Mouse (Mus musculus): ENCODE measurements around the gene Dis3. TPM values are rescaled to one million over a fixed set of nuclear protein-coding genes. Genes with fewer than 3 reads are reported as not detected.

The Dis3 gene
- polyA plus RNA-seq, 1 experiment from 2014 or later, result 31.9 TPM

- Histone ChIP-seq H3K27ac (no peak overlapping the region), H3K9ac (no peak overlapping the region), H3K4me2 (replicated peaks) (no peak overlapping the region), H3K4me1 (replicated peaks) (no peaks in the 10 kb centered on the region), H3K4me3 (replicated peaks) (no peak overlapping the region), H3K36me3 (no peaks in the 10 kb centered on the region), H3K9me3 (no peaks in the 10 kb centered on the region), H3K27me3 (replicated peaks) (no peaks in the 10 kb centered on the region)
- ATAC-seq, result no peak
- WGBS, result 80% methylated on average over 4 of the region's 4 CpGs
These were observed 18.0 kb upstream of the Dis3 start for GRCm38 (mm10) chr14:99117576-99117975.

- WGBS, result 83% methylated on average over 6 of the region's 6 CpGs
- Histone ChIP-seq H3K9me3 (no peaks in the 10 kb centered on the region), H3K4me1 (replicated peaks) (no peaks in the 10 kb centered on the region), H3K27ac (no peak overlapping the region), H3K4me2 (replicated peaks) (no peak overlapping the region), H3K36me3 (peaks cover 8% of the 10 kb centered on the region; the same call in 1 of the 2 replicates), H3K27me3 (replicated peaks) (no peaks in the 10 kb centered on the region), H3K4me3 (replicated peaks) (no peak overlapping the region), H3K9ac (no peak overlapping the region)
- ATAC-seq, result no peak
These were observed 9.2 kb upstream of the Dis3 start for GRCm38 (mm10) chr14:99108762-99109161.

- Histone ChIP-seq H3K36me3 (peaks cover 8% of the 10 kb centered on the region; the same call in 1 of the 2 replicates), H3K4me2 (replicated peaks) (no peak overlapping the region)
These were observed 8.1 kb upstream of the Dis3 start for GRCm38 (mm10) chr14:99107631-99108187.

GRCm38 (mm10) chr14:99106671-99107070, 7.1 kb upstream of the Dis3 start:
- Histone ChIP-seq H3K9ac (no peak overlapping the region), H3K4me2 (replicated peaks) (no peak overlapping the region), H3K4me1 (replicated peaks) (no peaks in the 10 kb centered on the region), H3K36me3 (peaks cover 8% of the 10 kb centered on the region; the same call in 1 of the 2 replicates), H3K27ac (no peak overlapping the region), H3K27me3 (replicated peaks) (no peaks in the 10 kb centered on the region), H3K9me3 (no peaks in the 10 kb centered on the region), H3K4me3 (replicated peaks) (no peak overlapping the region)
- 93% methylated on average over 2 of the region's 2 CpGs for WGBS
- ATAC-seq, result no peak

More at GRCm38 (mm10) chr14:99107631-99108187, 8.1 kb upstream of the Dis3 start:
- Histone ChIP-seq H3K9me3 (no peaks in the 10 kb centered on the region), H3K27me3 (replicated peaks) (no peaks in the 10 kb centered on the region), H3K27ac (no peak overlapping the region), H3K4me1 (replicated peaks) (no peaks in the 10 kb centered on the region), H3K4me3 (replicated peaks) (no peak overlapping the region), H3K9ac (no peak overlapping the region)
- ATAC-seq, result no peak
- 79% methylated on average over 2 of the region's 2 CpGs for WGBS

GRCm38 (mm10) chr14:99104542-99105123, 5.1 kb upstream of the Dis3 start:
- no peaks in the 10 kb centered on the region for H3K4me1 ChIP-seq (replicated peaks)
- H3K4me3 ChIP-seq (replicated peaks), result no peak overlapping the region
- WGBS, result 88% methylated on average over 6 of the region's 6 CpGs
- ATAC-seq, result no peak
- H3K27ac ChIP-seq, result no peak overlapping the region
- no peak overlapping the region for H3K4me2 ChIP-seq (replicated peaks)
- H3K9me3 ChIP-seq, result no peaks in the 10 kb centered on the region
- no peak overlapping the region for H3K9ac ChIP-seq
- H3K27me3 ChIP-seq (replicated peaks), result no peaks in the 10 kb centered on the region
- H3K36me3 ChIP-seq, result peaks cover 8% of the 10 kb centered on the region; the same call in 1 of the 2 replicates

GRCm38 (mm10) chr14:99103050-99103449, 3.5 kb upstream of the Dis3 start:
- Histone ChIP-seq H3K9me3 (no peaks in the 10 kb centered on the region), H3K9ac (no peak overlapping the region), H3K4me2 (replicated peaks) (no peak overlapping the region), H3K4me1 (replicated peaks) (0 out of 2 replicates have a peak, but pooled peaks cover 3% of the 10 kb centered on the region), H3K27me3 (replicated peaks) (no peaks in the 10 kb centered on the region), H3K4me3 (replicated peaks) (no peak overlapping the region), H3K36me3 (no peaks in the 10 kb centered on the region), H3K27ac (no peak overlapping the region)
- ATAC-seq, result no peak
- 90% methylated on average over 4 of the region's 4 CpGs for WGBS

GRCm38 (mm10) chr14:99099967-99100587, 507 bp upstream of the Dis3 start:
- ATAC-seq, result peak; percentile 27
- Histone ChIP-seq H3K4me1 (replicated peaks) (0 out of 2 replicates have a peak, but pooled peaks cover 3% of the 10 kb centered on the region), H3K4me2 (replicated peaks) (peak overlapping the region; percentile 55), H3K36me3 (0 out of 2 replicates have a peak, but pooled peaks cover 4% of the 10 kb centered on the region), H3K27ac (no peak overlapping the region), H3K9me3 (no peaks in the 10 kb centered on the region), H3K9ac (peak overlapping the region; percentile 55), H3K4me3 (replicated peaks) (peak overlapping the region; percentile 99), H3K27me3 (replicated peaks) (no peaks in the 10 kb centered on the region)
- 6% methylated on average over 20 of the region's 20 CpGs for WGBS

- Histone ChIP-seq H3K4me1 (replicated peaks) (no peaks in the 10 kb centered on the region), H3K4me3 (replicated peaks) (no peak overlapping the region), H3K9me3 (no peaks in the 10 kb centered on the region), H3K9ac (no peak overlapping the region), H3K27ac (no peak overlapping the region), H3K4me2 (replicated peaks) (no peak overlapping the region), H3K36me3 (peaks cover 30% of the 10 kb centered on the region), H3K27me3 (replicated peaks) (no peaks in the 10 kb centered on the region)
- ATAC-seq, result no peak
- WGBS, result 93% methylated on average over 7 of the region's 7 CpGs
These were observed 10.6 kb downstream of the Dis3 start for GRCm38 (mm10) chr14:99088947-99089346.

GRCm38 (mm10) chr14:99071146-99071545, 28.4 kb downstream of the Dis3 start:
- no peak for ATAC-seq

GRCm38 (mm10) chr14:99063091-99063490, 36.5 kb downstream of the Dis3 start:
- WGBS, result 93% methylated on average over 2 of the region's 2 CpGs
- H3K9ac ChIP-seq, result no peak overlapping the region
- no peak for ATAC-seq
- H3K4me1 ChIP-seq (replicated peaks), result no peaks in the 10 kb centered on the region
- no peak overlapping the region for H3K27ac ChIP-seq
- no peaks in the 10 kb centered on the region for H3K9me3 ChIP-seq
- no peak overlapping the region for H3K4me2 ChIP-seq (replicated peaks)
- H3K4me3 ChIP-seq (replicated peaks), result no peak overlapping the region
- peaks cover 21% of the 10 kb centered on the region for H3K36me3 ChIP-seq
- H3K27me3 ChIP-seq (replicated peaks), result no peaks in the 10 kb centered on the region

More at GRCm38 (mm10) chr14:99071146-99071545, 28.4 kb downstream of the Dis3 start:
- WGBS, result 83% methylated on average over 4 of the region's 4 CpGs
- H3K27ac ChIP-seq, result no peak overlapping the region
- peaks cover 9% of the 10 kb centered on the region for H3K36me3 ChIP-seq
- no peak overlapping the region for H3K4me2 ChIP-seq (replicated peaks)
- H3K27me3 ChIP-seq (replicated peaks), result no peaks in the 10 kb centered on the region
- no peak overlapping the region for H3K9ac ChIP-seq
- no peak overlapping the region for H3K4me3 ChIP-seq (replicated peaks)
- H3K9me3 ChIP-seq, result no peaks in the 10 kb centered on the region
- H3K4me1 ChIP-seq (replicated peaks), result no peaks in the 10 kb centered on the region

- H3K9ac ChIP-seq, result no peak overlapping the region
- no peak overlapping the region for H3K4me3 ChIP-seq (replicated peaks)
- H3K36me3 ChIP-seq, result peaks cover 19% of the 10 kb centered on the region
- ATAC-seq, result no peak
- H3K27me3 ChIP-seq (replicated peaks), result no peaks in the 10 kb centered on the region
- no peak overlapping the region for H3K4me2 ChIP-seq (replicated peaks)
- no peaks in the 10 kb centered on the region for H3K4me1 ChIP-seq (replicated peaks)
- WGBS, result 79% methylated on average over 12 of the region's 12 CpGs
- no peaks in the 10 kb centered on the region for H3K9me3 ChIP-seq
- no peak overlapping the region for H3K27ac ChIP-seq
These were observed 39.0 kb downstream of the Dis3 start for GRCm38 (mm10) chr14:99060616-99061015.

- H3K9me3 ChIP-seq, result no peaks in the 10 kb centered on the region
- H3K36me3 ChIP-seq, result peaks cover 19% of the 10 kb centered on the region
- H3K4me2 ChIP-seq (replicated peaks), result no peak overlapping the region
- WGBS, result 86% methylated on average over 7 of the region's 7 CpGs
- H3K4me3 ChIP-seq (replicated peaks), result no peak overlapping the region
- no peaks in the 10 kb centered on the region for H3K4me1 ChIP-seq (replicated peaks)
- H3K9ac ChIP-seq, result no peak overlapping the region
- no peak overlapping the region for H3K27ac ChIP-seq
- ATAC-seq, result no peak
- no peaks in the 10 kb centered on the region for H3K27me3 ChIP-seq (replicated peaks)
These were observed 40.5 kb downstream of the Dis3 start for GRCm38 (mm10) chr14:99058959-99059586.

All from intestine, embryonic 15.5 days (tissue).